Mouse (Mus musculus) kidney, postnatal 25 days (tissue): ENCODE data around the gene Carmil1.
A peak's percentile ranks its signal among the peaks of the same experiment; 100 is the strongest.

Experiments used
- DNase-seq, 2 experiments: peaks; one replicate each; pipeline ENCODE4 v3.0.0; 2021; ENCODE audit warnings: mixed read lengths in 2 of 2

Carmil1 gene

GRCm38 (mm10) chr13:24027191-24028170 is 253.1 kb downstream of the Carmil1 start:
- DNase-seq, result no peak

DNA sequence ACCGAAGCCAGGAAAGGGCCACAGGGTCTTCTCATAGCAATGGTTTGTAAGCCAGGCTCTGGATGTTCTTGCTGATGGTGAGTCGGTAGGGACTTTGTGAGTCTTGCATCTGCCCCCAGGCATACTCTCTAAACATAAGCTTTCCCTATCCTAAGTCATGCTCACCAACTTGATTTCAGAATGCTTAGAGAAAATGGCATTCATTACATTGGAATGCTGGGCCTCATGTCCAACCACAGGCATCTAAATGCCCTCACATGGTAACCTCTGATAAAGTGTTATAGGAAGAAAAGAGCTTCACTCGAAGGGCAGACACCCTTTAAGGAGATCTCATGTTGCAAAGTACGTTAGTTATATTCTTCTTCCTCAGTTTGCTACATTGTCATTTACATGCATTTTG is 262.1 kb downstream of the Carmil1 start:
- no peak for DNase-seq

DNA sequence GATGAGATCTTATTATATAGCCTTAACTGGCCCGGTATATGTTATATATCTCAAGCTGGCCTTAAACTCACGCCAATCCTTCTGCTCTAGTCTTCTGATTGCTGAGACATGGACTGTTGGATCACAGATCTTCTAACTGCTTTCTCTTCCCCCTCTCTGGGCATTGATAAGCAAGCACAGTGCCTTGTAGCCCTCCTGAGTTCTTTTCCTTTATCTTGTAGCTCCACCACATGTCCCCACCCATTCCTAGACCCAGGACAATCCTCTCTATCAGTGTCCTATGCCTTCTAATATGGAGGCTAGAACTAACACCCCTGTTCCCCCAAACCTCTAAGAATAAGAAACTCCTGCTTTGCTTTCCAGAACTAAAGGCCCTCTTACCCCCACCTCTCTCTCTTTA is 275.1 kb downstream of the Carmil1 start:
- DNase-seq, result no peak

- no peak for DNase-seq
Observed at GRCm38 (mm10) chr13:24001797-24002196, 278.8 kb downstream of the Carmil1 start.

- no peak for DNase-seq
Observed at GRCm38 (mm10) chr13:24001081-24001480, 279.5 kb downstream of the Carmil1 start.

GRCm38 (mm10) chr13:23998826-23999225 is 281.8 kb downstream of the Carmil1 start:
- no peak for DNase-seq

DNA sequence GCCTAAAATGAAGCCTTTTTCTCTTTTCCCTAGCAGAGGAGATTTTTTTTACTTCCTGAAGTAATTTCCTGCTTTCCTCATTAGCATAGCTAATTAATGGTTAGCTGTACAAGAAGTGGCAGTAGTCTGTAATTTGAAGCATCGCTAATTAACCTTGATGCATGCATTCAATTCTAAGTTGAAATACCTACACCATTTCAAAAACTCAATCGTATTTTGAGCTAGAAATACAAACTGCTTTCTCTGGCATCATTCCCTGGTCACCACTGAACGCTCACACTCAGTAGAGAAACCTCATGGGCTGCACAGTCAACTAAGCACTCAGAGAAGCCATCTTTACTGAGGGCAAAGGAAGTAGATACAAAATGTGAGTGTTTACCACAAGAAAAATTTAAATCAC is 285.8 kb downstream of the Carmil1 start:
- DNase-seq, result no peak

GRCm38 (mm10) chr13:23994024-23994423 is 286.6 kb downstream of the Carmil1 start:
- no peak for DNase-seq

GRCm38 (mm10) chr13:23990928-23991327 is 289.7 kb downstream of the Carmil1 start, which contains the start of gene Scgn:
Scgn (minus strand) TSS chr13:23991214.
- DNase-seq, result peak; percentile 78 to 81

DNA sequence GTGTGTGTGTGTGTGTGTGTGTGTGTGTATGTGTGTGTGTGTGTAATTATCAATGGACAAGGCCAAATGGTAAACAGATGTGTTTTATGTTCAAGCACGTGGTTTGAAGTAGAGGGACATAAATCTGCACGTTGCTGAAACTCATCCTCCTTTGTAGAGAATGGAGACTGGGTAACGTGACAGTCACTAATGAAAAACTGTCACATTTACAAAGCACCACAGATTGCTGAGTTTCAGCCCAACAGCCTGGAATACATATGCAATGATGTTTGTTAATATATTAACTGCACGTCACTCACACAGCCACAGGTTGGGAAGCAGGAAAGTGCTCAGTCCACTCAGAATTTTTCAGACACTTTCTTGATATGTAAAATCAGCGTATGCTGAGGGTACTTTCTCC is 290.1 kb downstream of the Carmil1 start:
- no peak for DNase-seq

DNA sequence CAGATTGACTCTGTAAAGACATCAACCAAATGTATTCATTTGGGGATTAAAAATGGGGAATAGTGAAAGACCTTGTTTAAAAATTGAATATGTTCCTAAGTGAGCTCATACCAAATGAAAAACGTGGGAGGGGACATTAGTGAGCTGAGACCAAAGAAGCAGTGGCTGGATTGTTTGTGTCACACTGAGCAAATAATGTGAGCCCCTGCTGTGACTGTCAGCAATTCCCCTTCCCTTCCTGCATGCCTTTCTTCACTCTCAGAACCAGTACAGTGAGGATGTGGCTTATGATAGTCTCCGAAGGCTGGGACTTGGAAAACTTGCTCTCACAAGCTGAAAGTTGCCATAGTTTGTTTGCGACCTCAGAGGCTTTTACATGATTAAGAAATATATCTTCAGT is 295.5 kb downstream of the Carmil1 start:
- DNase-seq, result no peak

DNA sequence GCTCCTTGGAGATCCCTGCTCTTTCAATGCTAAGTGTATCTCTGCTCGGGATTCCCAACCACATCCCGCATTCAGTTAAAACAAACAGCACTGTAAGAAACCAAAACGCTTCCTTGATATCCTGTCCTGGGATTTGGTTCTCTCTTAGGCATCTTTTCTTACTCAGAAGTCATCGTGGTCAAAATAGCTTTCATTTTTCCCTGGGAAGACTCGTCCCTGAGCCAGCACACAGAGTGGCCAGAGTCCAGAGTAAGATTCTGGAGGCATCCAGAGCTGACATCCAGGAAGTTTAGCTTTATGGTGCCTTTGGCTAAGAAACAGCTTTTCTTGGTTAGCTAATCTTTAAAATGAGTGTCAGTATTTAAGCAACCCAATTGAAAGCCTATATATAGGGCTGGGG is 308.3 kb downstream of the Carmil1 start:
- DNase-seq, result no peak

DNA sequence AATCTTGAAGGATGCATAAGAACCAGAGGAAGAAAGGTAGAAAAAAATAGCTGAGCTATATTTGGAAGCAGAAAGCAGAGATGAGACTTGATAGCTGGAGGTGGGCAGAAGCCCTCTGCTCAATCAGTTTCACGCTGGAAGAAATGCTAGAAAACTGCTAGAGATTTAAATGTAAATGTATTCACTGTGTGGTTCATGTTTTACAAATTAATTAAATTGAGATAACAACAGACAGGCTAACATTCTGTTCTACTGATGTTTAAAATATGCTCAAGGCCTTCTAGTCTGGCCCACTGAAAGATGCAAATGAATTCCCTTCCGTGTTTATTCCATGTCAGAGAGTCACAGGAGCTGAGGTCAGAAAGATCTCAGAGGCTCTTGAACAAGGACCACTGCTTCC is 308.7 kb downstream of the Carmil1 start:
- DNase-seq, result no peak

DNA sequence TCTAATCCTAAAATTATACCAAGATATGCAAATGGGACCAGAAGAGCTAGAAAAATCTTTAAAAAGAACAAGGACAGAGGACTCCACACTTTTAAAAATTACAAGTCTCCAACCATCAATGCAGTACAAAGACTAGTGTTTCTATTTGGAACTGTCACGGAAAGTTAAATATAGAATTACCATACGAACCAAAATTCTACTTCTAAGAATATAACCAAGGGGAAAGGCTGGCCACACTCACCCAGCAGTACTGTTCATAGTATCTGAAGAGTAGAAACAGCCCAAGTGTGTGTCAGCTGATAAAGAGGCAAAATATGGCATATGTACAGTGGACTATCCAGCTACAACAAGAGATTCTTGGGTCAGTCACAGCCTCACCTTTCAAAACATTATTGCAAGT is 315.7 kb downstream of the Carmil1 start:
- no peak for DNase-seq
